ENCODE assay signal across 28 mouse cellular contexts in genomic region chr14:13906461-13906860, GRCm38 (mm10). TPM values are rescaled to one million over a fixed set of nuclear protein-coding genes. Genes with fewer than 3 reads are reported as not detected.
DNase-seq lines count a peak whose midpoint lies in the region; ATAC-seq and TF ChIP-seq lines count a peak whose summit lies in the region.
"Had no signal": no experiment of that assay in that cellular context is flagged by ENCODE, and none has a peak within 500 bp of the region (broad histone marks: within the 10 kb centered on the region; RNA-seq: fewer than 3 reads in every experiment).

No protein-coding gene starts in this region.

- no peaks in the 10 kb centered on the region for H3K27me3 ChIP-seq in ES-Bruce4 (ENCODE audit: control insufficient read depth, insufficient read depth, low read length, poor library complexity, severe bottlenecking)
- H3K27me3 ChIP-seq in midbrain, embryonic 13.5 days: no peaks in the 10 kb centered on the region
- H3K27me3 ChIP-seq: CH12.LX; embryonic facial prominence, embryonic 12.5 days; forebrain, embryonic 13.5 days; forebrain, embryonic 15.5 days; Patski had no signal

- TF ChIP-seq POLR2A in ES-Bruce4 (IDR thresholded peaks at IDR 0.05; ENCODE audit: insufficient read depth, low read length): no peak

- TF ChIP-seq CTCF in ES-Bruce4 (IDR thresholded peaks at IDR 0.05; ENCODE audit: low read depth, low read length): no peak

- H3K27ac ChIP-seq in ES-Bruce4 (ENCODE audit: insufficient read depth, low read length) (peak overlapping the region; percentile 3), ES-E14 (ENCODE audit: insufficient read depth, low read depth, low read length, poor library complexity, severe bottlenecking) (peak overlapping the region; percentile 98)
- H3K27ac ChIP-seq in midbrain, embryonic 13.5 days: no peak overlapping the region
- H3K27ac ChIP-seq: embryonic facial prominence, embryonic 10.5 days; embryonic facial prominence, embryonic 12.5 days; forebrain, embryonic 13.5 days; forebrain, embryonic 15.5 days had no signal

- no peak overlapping the region for H3K9ac ChIP-seq in ES-Bruce4 (ENCODE audit: low read depth, poor library complexity, severe bottlenecking)
- H3K9ac ChIP-seq in ES-E14 (ENCODE audit: insufficient read depth, low read depth, low read length, poor library complexity, severe bottlenecking): peak overlapping the region; percentile 50; the same call in 1 of the 2 replicates
- no peak overlapping the region for H3K9ac ChIP-seq in midbrain, embryonic 13.5 days (replicated peaks)
- H3K9ac ChIP-seq: embryonic facial prominence, embryonic 12.5 days; forebrain, embryonic 13.5 days; forebrain, embryonic 15.5 days; forebrain, postnatal 0 days had no signal

- H3K9me3 ChIP-seq in ES-Bruce4 (replicated peaks; ENCODE audit: control insufficient read depth, insufficient read depth, low read length, poor library complexity, severe bottlenecking) (0 out of 2 replicates have a peak, but pooled peaks cover 2% of the 10 kb centered on the region), ES-E14 (ENCODE audit: control insufficient read depth, insufficient read depth, low read depth, low read length) (no peaks in the 10 kb centered on the region)
- no peaks in the 10 kb centered on the region for H3K9me3 ChIP-seq in midbrain, embryonic 13.5 days
- H3K9me3 ChIP-seq: embryonic facial prominence, embryonic 10.5 days; embryonic facial prominence, embryonic 12.5 days; forebrain, embryonic 13.5 days; forebrain, embryonic 15.5 days had no signal

- WGBS in midbrain, embryonic 13.5 days: 88% methylated on average over 1 of the region's 1 CpGs

- no peak for TF ChIP-seq EP300 in ES-Bruce4 (IDR thresholded peaks at IDR 0.05; ENCODE audit: insufficient read depth, low read depth, low read length)

- in situ Hi-C loops in ES-E14 (cut with MboI; ENCODE audit: low sequenced_read_pairs in 2 of 2, unreplicated experiment in 2 of 2): no loop called here

- DNase-seq in ES-E14 (ENCODE audit: low read depth, low spot score): peak; percentile 34
- DNase-seq in R1 (ENCODE audit: low read depth, low spot score): peak; percentile 85
- DNase-seq in kidney, postnatal 25 days: no peak
- DNase-seq in lung, postnatal 10 days: no peak
- DNase-seq: adrenal gland, adult 8-10 months; adrenal gland, postnatal 14 days; adrenal gland, postnatal 36 days; B cell, adult 2 months; cerebellum, adult 11-12 months; cerebellum, adult 2 months; cerebellum, adult 9-10 months; cerebellum, postnatal 10 days; cerebellum, postnatal 25 days; forebrain, postnatal 0 days had no signal

- H3K4me3 ChIP-seq in ES-Bruce4 (ENCODE audit: low read depth, low read length) (no peak overlapping the region), ES-E14 (ENCODE audit: insufficient read depth in 1 of 2, low read depth in 1 of 2, low read length in 2 of 2, poor library complexity in 1 of 2, severe bottlenecking in 1 of 2) (peak overlapping the region in 1 of 2 experiments; percentile 36; a peak in 1 of 4 replicates)
- H3K4me3 ChIP-seq in midbrain, embryonic 13.5 days (replicated peaks): no peak overlapping the region
- H3K4me3 ChIP-seq: embryonic facial prominence, embryonic 10.5 days; embryonic facial prominence, embryonic 12.5 days; forebrain, embryonic 13.5 days; forebrain, embryonic 15.5 days had no signal

- no peak for ATAC-seq in midbrain, embryonic 13.5 days
- ATAC-seq: activated CD4-positive, CD25-positive, alpha-beta regulatory T cell, adult 4 months; CD4-positive, CD25-positive, alpha-beta regulatory T cell, adult 4 months; forebrain, embryonic 13.5 days; forebrain, embryonic 15.5 days; forebrain, postnatal 0 days; Patski had no signal

- H3K36me3 ChIP-seq in ES-Bruce4 (ENCODE audit: control insufficient read depth, insufficient read depth, low read length, poor library complexity, severe bottlenecking): no peaks in the 10 kb centered on the region
- peaks cover 2% of the 10 kb centered on the region; the same call in 1 of the 2 replicates for H3K36me3 ChIP-seq in ES-E14 (ENCODE audit: control insufficient read depth, insufficient read depth, low read length, poor library complexity, severe bottlenecking)
- H3K36me3 ChIP-seq in midbrain, embryonic 13.5 days: no peaks in the 10 kb centered on the region
- H3K36me3 ChIP-seq: embryonic facial prominence, embryonic 10.5 days; embryonic facial prominence, embryonic 12.5 days; forebrain, embryonic 15.5 days had no signal

- no peak overlapping the region for H3K4me2 ChIP-seq in midbrain, embryonic 13.5 days (replicated peaks)
- H3K4me2 ChIP-seq: embryonic facial prominence, embryonic 12.5 days; forebrain, embryonic 13.5 days; forebrain, embryonic 15.5 days had no signal

- H3K4me1 ChIP-seq in ES-Bruce4 (ENCODE audit: control insufficient read depth, insufficient read depth, low read length): peaks cover 2% of the 10 kb centered on the region
- H3K4me1 ChIP-seq in ES-E14 (ENCODE audit: control insufficient read depth in 2 of 2, insufficient read depth in 2 of 2, low read length in 2 of 2, poor library complexity in 1 of 2): peaks cover 3 to 4% of the 10 kb centered on the region in 2 experiments; a peak in 3 of 4 replicates
- H3K4me1 ChIP-seq in midbrain, embryonic 13.5 days (replicated peaks): no peaks in the 10 kb centered on the region
- H3K4me1 ChIP-seq: embryonic facial prominence, embryonic 10.5 days; embryonic facial prominence, embryonic 12.5 days had no signal

TF ChIP-seq in ES-E14, 5 proteins besides CTCF, POLR2A, EP300 and RAD21:
- no peak for TF ChIP-seq HCFC1 (IDR thresholded peaks at IDR 0.05; ENCODE audit: borderline replicate concordance, insufficient read depth, low read length)
- no peak for TF ChIP-seq MAFK (IDR thresholded peaks at IDR 0.05; ENCODE audit: insufficient read depth, low read depth, low read length)
- TF ChIP-seq ZNF384 (IDR thresholded peaks at IDR 0.05; ENCODE audit: low read depth, low read length): no peak
- TF ChIP-seq CHD2 (IDR thresholded peaks at IDR 0.05; ENCODE audit: low read depth, low read length): no peak
- TF ChIP-seq ZC3H11A (IDR thresholded peaks at IDR 0.05; ENCODE audit: borderline replicate concordance, low read depth, low read length): no peak

RNA-seq across cellular contexts. Expression of gene Gm281, which starts 7.8 kb away (rescaled TPM):
- not detected in 2 replicates for polyA plus RNA-seq in ES-Bruce4 (2011; ENCODE audit: insufficient read depth, insufficient read length, low read depth, missing spikeins)
- 0.74 and 1.1 TPM in 2 replicates for total RNA-seq in ES-E14 (2012; rRNA removed)
- not detected in 2 replicates for polyA plus RNA-seq in midbrain, embryonic 13.5 days (2015; fragmentation: Nextera tagmentation; extraction: Ambion mirVana)
- total RNA-seq: adrenal gland, adult 18-20 months; adrenal gland, adult 8-10 months; adrenal gland, postnatal 14 days; adrenal gland, postnatal 36 days; CH12.LX; forebrain, postnatal 0 days; MEL had no signal
- polyA plus RNA-seq: activated CD4-positive, CD25-positive, alpha-beta regulatory T cell, adult 4 months; CD4-positive, CD25-positive, alpha-beta regulatory T cell, adult 4 months; cerebellum, adult 2 months; cortical plate, adult 2 months; embryonic facial prominence, embryonic 10.5 days; embryonic facial prominence, embryonic 12.5 days; forebrain, embryonic 11.5 days; forebrain, embryonic 13.5 days; forebrain, embryonic 15.5 days; Patski had no signal

RNA-seq across cellular contexts. Expression of gene Atxn7, which starts 54.8 kb away (rescaled TPM):
- 7.4 and 9.6 TPM in 2 replicates for polyA plus RNA-seq in ES-Bruce4 (2011; ENCODE audit: insufficient read depth, insufficient read length, low read depth, missing spikeins)
- total RNA-seq in ES-E14 (2012; rRNA removed): 2.9 and 3.8 TPM in 2 replicates
- 3.4 and 3.8 TPM in 2 replicates for polyA plus RNA-seq in midbrain, embryonic 13.5 days (2015; fragmentation: Nextera tagmentation; extraction: Ambion mirVana)

RNA-seq across cellular contexts. Expression of gene Thoc7, which starts 55.2 kb away (rescaled TPM):
- polyA plus RNA-seq in ES-Bruce4 (2011; ENCODE audit: insufficient read depth, insufficient read length, low read depth, missing spikeins): 105 and 113 TPM in 2 replicates
- 58.1 and 66.7 TPM in 2 replicates for total RNA-seq in ES-E14 (2012; rRNA removed)
- 196 and 215 TPM in 2 replicates for polyA plus RNA-seq in midbrain, embryonic 13.5 days (2015; fragmentation: Nextera tagmentation; extraction: Ambion mirVana)

Comparison
In these comparisons a context has a peak if more than half of its experiments do, and no peak if none do; other contexts are left out.
1. DNase-seq: peak in ES-E14 (single experiment) and R1 (single experiment); none in kidney, postnatal 25 days (0 of 2) and lung, postnatal 10 days (single experiment).